Mouse (Mus musculus) stomach, embryonic 16.5 days (tissue): ENCODE data around the gene Gm45261. TPM values are rescaled to one million over a fixed set of nuclear protein-coding genes. Genes with fewer than 3 reads are reported as not detected.

Experiments
- ATAC-seq: fragments of 200-750 bp; cut with Nextera tagmentation; 2 replicates; pipeline ENCODE4 v1.8.0; 2017; ENCODE audit warnings: moderate number of reproducible peaks, moderate TSS enrichment; ENCODE audit not compliant: insufficient read depth, low FRiP score
- H3K27ac ChIP-seq: fragments of 300-500 bp; sonication (generic); 2 replicates; pipeline ENCODE4 v1.5.1; 2014; ENCODE audit warnings: low read length
- H3K27me3 ChIP-seq: fragments of 300-500 bp; sonication (generic); 2 replicates; pipeline ENCODE4 v1.6.1; 2014; ENCODE audit warnings: low read length, control low read depth, mixed read lengths; ENCODE audit not compliant: control insufficient read depth, insufficient read depth
- H3K36me3 ChIP-seq: fragments of 300-500 bp; sonication (generic); 2 replicates; pipeline ENCODE4 v1.6.1; 2014; ENCODE audit warnings: low read length; ENCODE audit not compliant: control insufficient read depth, insufficient read depth
- H3K4me1 ChIP-seq: fragments of 300-500 bp; sonication (generic); 2 replicates; pipeline ENCODE4 v1.6.1; 2014; ENCODE audit warnings: low read length, control low read depth, mixed read lengths; ENCODE audit not compliant: control insufficient read depth, insufficient read depth
- H3K4me2 ChIP-seq: fragments of 300-500 bp; sonication (generic); 2 replicates; pipeline ENCODE4 v1.6.1; 2014; ENCODE audit warnings: low read depth, low read length, mixed read lengths
- H3K4me3 ChIP-seq: fragments of 300-500 bp; sonication (generic); replicated peaks from 2 replicates; pipeline ENCODE4 v1.5.1; 2014; ENCODE audit warnings: mild to moderate bottlenecking, low read length
- H3K9ac ChIP-seq: fragments of 300-500 bp; sonication (generic); 2 replicates; pipeline ENCODE4 v1.6.1; 2014; ENCODE audit warnings: low read length
- H3K9me3 ChIP-seq: fragments of 300-500 bp; sonication (generic); replicated peaks from 2 replicates; pipeline ENCODE4 v1.6.1; 2016; ENCODE audit warnings: low read length, control low read depth; ENCODE audit not compliant: control insufficient read depth
- WGBS: fragments of 180-500 bp; shearing (Covaris S2); extraction: QIAGEN DNeasy Blood & Tissue Kit; methylation state at CpG from one replicate; pipeline ENCODE4 v1.1.7; 2014; 5-methylcytosine and 5-hydroxymethylcytosine counted together
- polyA plus RNA-seq: library from polyadenylated mRNA; unstranded; fragments of >200 nt; fragmentation: Nextera tagmentation; extraction: Ambion mirVana; gene quantifications from 2 replicates; pipeline ENCODE4 v1.2.1, GENCODE M21; 2015

Gene Gm45261
- not detected in 2 replicates for polyA plus RNA-seq

DNA sequence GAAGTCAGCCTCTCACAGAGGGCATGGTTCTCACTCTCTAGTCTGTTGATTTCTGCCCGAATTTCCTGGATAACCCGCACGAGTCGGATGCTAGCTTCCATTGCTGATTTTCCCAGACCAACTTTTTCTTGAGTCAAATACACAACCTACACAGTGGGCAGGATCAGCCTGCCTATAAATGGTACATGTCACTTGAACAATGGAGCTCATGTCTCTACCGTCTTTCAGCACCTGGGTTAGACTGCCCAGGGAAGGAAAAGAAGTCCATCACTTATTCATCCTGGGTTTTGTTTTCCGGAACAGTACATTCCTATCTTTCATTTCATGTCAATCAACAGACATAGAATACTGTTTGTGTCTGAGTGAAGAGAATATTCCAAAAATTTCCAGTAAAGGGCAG lies at the start of gene Gm45261:
Gm45261 (minus strand) TSS at position 101 of the 400 bp plus-strand sequence.
- Histone ChIP-seq H3K36me3 (no peaks in the 10 kb centered on the region), H3K4me2 (no peak within 1 kb of the TSS), H3K27me3 (no peaks in the 10 kb centered on the region), H3K9me3 (no peaks in the 10 kb centered on the region), H3K4me3 (no peak within 1 kb of the TSS), H3K9ac (no peak within 1 kb of the TSS), H3K4me1 (no peaks in the 10 kb centered on the region), H3K27ac (no peak within 1 kb of the TSS)
- ATAC-seq, result no peak
- WGBS, result 83% methylated on average over 6 of the region's 6 CpGs

DNA sequence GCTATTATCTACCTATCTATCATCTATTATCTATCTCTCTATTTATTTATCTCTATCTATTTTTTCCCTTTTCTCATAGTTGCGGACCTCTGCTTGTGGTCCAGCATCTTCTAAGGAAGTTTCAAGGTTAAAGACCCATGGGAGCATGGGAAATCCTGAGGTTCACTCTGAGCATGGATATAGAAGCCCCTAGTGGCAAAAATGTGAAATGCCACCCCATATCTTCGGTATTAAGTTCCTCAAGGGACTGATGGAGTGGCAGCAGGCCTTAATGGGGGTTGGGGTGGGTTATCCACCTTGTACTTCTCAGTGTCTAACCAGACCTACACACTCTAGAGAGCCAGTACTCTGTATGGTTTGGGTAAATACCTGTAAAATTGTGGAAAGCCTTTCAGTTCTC lies 43.5 kb upstream of the Gm45261 start:
- H3K4me3 ChIP-seq, result no peak overlapping the region

GRCm38 (mm10) chr1:80504081-80504480 lies 42.8 kb upstream of the Gm45261 start:
- Histone ChIP-seq H3K9me3 (no peaks in the 10 kb centered on the region), H3K4me2 (no peak overlapping the region), H3K36me3 (no peaks in the 10 kb centered on the region), H3K27ac (no peak overlapping the region), H3K4me1 (no peaks in the 10 kb centered on the region), H3K4me3 (no peak overlapping the region), H3K27me3 (no peaks in the 10 kb centered on the region), H3K9ac (no peak overlapping the region)
- 82% methylated on average over 4 of the region's 4 CpGs for WGBS
- no peak for ATAC-seq

More for the DNA sequence above, 43.5 kb upstream of the Gm45261 start:
- Histone ChIP-seq H3K27me3 (no peaks in the 10 kb centered on the region), H3K36me3 (no peaks in the 10 kb centered on the region), H3K9me3 (no peaks in the 10 kb centered on the region), H3K9ac (no peak overlapping the region), H3K4me2 (no peak overlapping the region), H3K27ac (no peak overlapping the region), H3K4me1 (no peaks in the 10 kb centered on the region)
- whole genome bisulfite sequencing, result 79% methylated on average over 2 of the region's 2 CpGs
- ATAC-seq, result no peak

- H3K4me2 ChIP-seq, result no peak overlapping the region
- no peak overlapping the region for H3K27ac ChIP-seq
- no peak overlapping the region for H3K4me3 ChIP-seq
- 80% methylated on average over 9 of the region's 9 CpGs for WGBS
- H3K9me3 ChIP-seq, result no peaks in the 10 kb centered on the region
- ATAC-seq, result no peak
- H3K27me3 ChIP-seq, result no peaks in the 10 kb centered on the region
- H3K36me3 ChIP-seq, result no peaks in the 10 kb centered on the region
- no peaks in the 10 kb centered on the region for H3K4me1 ChIP-seq
- H3K9ac ChIP-seq, result no peak overlapping the region
Observed at GRCm38 (mm10) chr1:80502456-80503165, 41.4 kb upstream of the Gm45261 start.

- ATAC-seq, result no peak
- no peaks in the 10 kb centered on the region for H3K36me3 ChIP-seq
- 84% methylated on average over 7 of the region's 7 CpGs for WGBS
Observed at GRCm38 (mm10) chr1:80499264-80499663, 38.0 kb upstream of the Gm45261 start.

DNA sequence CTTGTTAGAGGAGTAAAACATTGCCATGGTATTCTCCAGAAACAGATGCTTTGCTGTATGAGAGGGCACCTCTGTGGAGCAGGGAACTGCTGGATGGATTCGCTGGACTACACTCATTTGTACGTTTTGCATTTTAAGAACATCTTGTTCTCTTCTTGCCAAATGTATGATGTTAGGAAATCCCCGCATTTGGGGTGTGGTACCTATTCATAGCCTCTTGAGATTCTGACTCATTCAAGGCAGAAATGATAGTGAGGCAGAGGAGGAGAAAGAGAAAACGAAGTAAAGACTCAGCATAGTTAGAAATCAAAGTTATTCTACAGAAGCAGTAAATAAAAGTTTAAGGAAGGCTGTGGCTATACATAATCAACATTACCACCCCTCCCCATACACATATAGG lies 35.1 kb upstream of the Gm45261 start:
- ATAC-seq, result no peak
- Histone ChIP-seq H3K36me3 (no peaks in the 10 kb centered on the region), H3K27ac (no peak overlapping the region), H3K9me3 (no peaks in the 10 kb centered on the region), H3K27me3 (no peaks in the 10 kb centered on the region), H3K4me3 (no peak overlapping the region), H3K4me2 (no peak overlapping the region), H3K9ac (no peak overlapping the region), H3K4me1 (no peaks in the 10 kb centered on the region)
- 78% methylated on average over 4 of the region's 4 CpGs for WGBS

More at GRCm38 (mm10) chr1:80499264-80499663, 38.0 kb upstream of the Gm45261 start:
- Histone ChIP-seq H3K9ac (no peak overlapping the region), H3K27me3 (no peaks in the 10 kb centered on the region), H3K4me3 (no peak overlapping the region), H3K9me3 (no peaks in the 10 kb centered on the region), H3K4me2 (no peak overlapping the region), H3K27ac (no peak overlapping the region), H3K4me1 (no peaks in the 10 kb centered on the region)

DNA sequence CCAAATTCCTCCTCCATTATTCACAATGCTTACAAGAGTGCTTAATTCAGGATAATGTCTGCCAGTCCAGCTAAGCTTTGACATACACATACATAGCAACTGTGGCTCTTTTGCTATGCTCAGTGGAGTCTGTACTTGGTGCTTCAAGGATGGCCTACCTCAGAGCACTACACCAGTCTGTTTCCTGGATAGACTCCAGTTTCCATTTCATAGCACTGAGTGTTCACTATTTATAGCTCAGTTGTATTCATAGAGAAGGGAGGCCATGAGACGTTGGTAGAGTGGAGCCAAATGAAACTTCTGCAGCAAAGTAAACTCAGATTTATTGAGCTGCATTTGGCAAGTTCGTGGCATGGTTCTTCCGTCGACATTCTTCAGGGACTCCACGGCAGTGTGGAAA lies 22.2 kb upstream of the Gm45261 start:
- H3K9ac ChIP-seq, result no peak overlapping the region
- H3K4me2 ChIP-seq, result no peak overlapping the region
- peak overlapping the region; percentile 46; the same call in 1 of the 2 replicates for H3K27ac ChIP-seq
- WGBS, result 66% methylated on average over 5 of the region's 5 CpGs
- peak; percentile 71; the same call in 1 of the 2 replicates for ATAC-seq
- no peak overlapping the region for H3K4me3 ChIP-seq
- H3K9me3 ChIP-seq, result no peaks in the 10 kb centered on the region
- no peaks in the 10 kb centered on the region for H3K36me3 ChIP-seq
- no peaks in the 10 kb centered on the region for H3K27me3 ChIP-seq
- H3K4me1 ChIP-seq, result no peaks in the 10 kb centered on the region; the same call in 1 of the 2 replicates

DNA sequence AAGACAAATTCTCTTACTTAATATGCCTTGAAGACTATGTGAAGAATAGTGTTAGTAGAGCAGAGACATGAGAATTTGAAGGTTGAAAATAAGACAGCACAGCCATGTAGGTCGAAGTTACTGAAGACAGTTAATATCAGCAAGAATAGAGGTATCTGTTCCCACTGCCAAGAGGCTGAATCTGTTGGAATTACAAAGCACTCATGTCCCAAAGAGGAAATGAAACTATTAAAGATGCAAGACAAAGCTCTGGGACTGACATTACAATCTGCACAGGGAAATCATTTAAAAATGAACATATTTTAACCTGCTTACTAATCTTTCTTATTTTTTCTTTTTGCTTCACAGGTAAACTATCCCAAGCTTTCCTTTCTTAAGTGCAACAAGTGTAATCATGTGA lies 13.7 kb upstream of the Gm45261 start:
- Histone ChIP-seq H3K9ac (no peak overlapping the region), H3K36me3 (no peaks in the 10 kb centered on the region), H3K27me3 (no peaks in the 10 kb centered on the region), H3K4me2 (no peak overlapping the region), H3K4me3 (no peak overlapping the region), H3K9me3 (no peaks in the 10 kb centered on the region), H3K4me1 (no peaks in the 10 kb centered on the region), H3K27ac (no peak overlapping the region)
- ATAC-seq, result no peak
- WGBS, result 56% methylated on average over 1 of the region's 1 CpGs

GRCm38 (mm10) chr1:80472395-80472794 lies 11.1 kb upstream of the Gm45261 start:
- ATAC-seq, result no peak
- no peaks in the 10 kb centered on the region for H3K36me3 ChIP-seq
- WGBS, result 86% methylated on average over 1 of the region's 1 CpGs
- no peak overlapping the region for H3K9ac ChIP-seq
- H3K4me1 ChIP-seq, result no peaks in the 10 kb centered on the region
- no peak overlapping the region for H3K4me2 ChIP-seq
- H3K27ac ChIP-seq, result no peak overlapping the region
- no peaks in the 10 kb centered on the region for H3K9me3 ChIP-seq
- H3K4me3 ChIP-seq, result no peak overlapping the region
- H3K27me3 ChIP-seq, result no peaks in the 10 kb centered on the region
